Mouse (Mus musculus) heart, embryonic 12.5 days (tissue): Measurements from ENCODE around the gene Etv1. TPM values are rescaled to one million over a fixed set of nuclear protein-coding genes. Genes with fewer than 3 reads are reported as not detected.

Experiments used
- ATAC-seq: fragments of 200-750 bp; cut with Nextera tagmentation; 2 replicates; pipeline ENCODE4 v1.8.0; 2017; ENCODE audit warnings: moderate TSS enrichment, moderate library complexity; ENCODE audit not compliant: insufficient number of reproducible peaks, low FRiP score
- H3K27ac ChIP-seq: fragments of 300-500 bp; sonication (generic); 2 replicates; pipeline ENCODE4 v1.5.1; 2016; ENCODE audit warnings: mild to moderate bottlenecking, moderate library complexity; ENCODE audit not compliant: poor library complexity, severe bottlenecking
- H3K27me3 ChIP-seq: fragments of 300-500 bp; sonication (generic); replicated peaks from 2 replicates; pipeline ENCODE4 v1.6.1; 2016; ENCODE audit warnings: mild to moderate bottlenecking, moderate library complexity
- H3K36me3 ChIP-seq: fragments of 300-500 bp; sonication (generic); 2 replicates; pipeline ENCODE4 v1.6.1; 2016; ENCODE audit warnings: mild to moderate bottlenecking, moderate library complexity
- H3K4me1 ChIP-seq: fragments of 300-500 bp; sonication (generic); replicated peaks from 2 replicates; pipeline ENCODE4 v1.6.1; 2016; ENCODE audit warnings: mild to moderate bottlenecking
- H3K4me2 ChIP-seq: fragments of 300-500 bp; sonication (generic); 2 replicates; pipeline ENCODE4 v1.6.1; 2016; ENCODE audit warnings: mild to moderate bottlenecking, moderate library complexity
- H3K4me3 ChIP-seq: fragments of 300-500 bp; sonication (generic); 2 replicates; pipeline ENCODE4 v1.5.1; 2016; ENCODE audit warnings: mild to moderate bottlenecking
- H3K9ac ChIP-seq: fragments of 300-500 bp; sonication (generic); 2 replicates; pipeline ENCODE4 v1.6.1; 2016; ENCODE audit warnings: mild to moderate bottlenecking, moderate library complexity
- H3K9me3 ChIP-seq: fragments of 300-500 bp; sonication (generic); replicated peaks from 2 replicates; pipeline ENCODE4 v1.6.1; 2016; ENCODE audit warnings: mild to moderate bottlenecking, moderate library complexity
- WGBS: fragments of 180-500 bp; shearing (Covaris S2); methylation state at CpG from one replicate; pipeline ENCODE4 v1.1.7; 2016; 5-methylcytosine and 5-hydroxymethylcytosine counted together
- polyA plus RNA-seq: library from polyadenylated mRNA; unstranded; fragments of >200 nt; fragmentation: Nextera tagmentation; extraction: Ambion mirVana; gene quantifications from 2 replicates; pipeline ENCODE4 v1.2.1, GENCODE M21; 2016

Etv1 gene
- 29.2 and 32.4 TPM in 2 replicates for polyA plus RNA-seq

DNA sequence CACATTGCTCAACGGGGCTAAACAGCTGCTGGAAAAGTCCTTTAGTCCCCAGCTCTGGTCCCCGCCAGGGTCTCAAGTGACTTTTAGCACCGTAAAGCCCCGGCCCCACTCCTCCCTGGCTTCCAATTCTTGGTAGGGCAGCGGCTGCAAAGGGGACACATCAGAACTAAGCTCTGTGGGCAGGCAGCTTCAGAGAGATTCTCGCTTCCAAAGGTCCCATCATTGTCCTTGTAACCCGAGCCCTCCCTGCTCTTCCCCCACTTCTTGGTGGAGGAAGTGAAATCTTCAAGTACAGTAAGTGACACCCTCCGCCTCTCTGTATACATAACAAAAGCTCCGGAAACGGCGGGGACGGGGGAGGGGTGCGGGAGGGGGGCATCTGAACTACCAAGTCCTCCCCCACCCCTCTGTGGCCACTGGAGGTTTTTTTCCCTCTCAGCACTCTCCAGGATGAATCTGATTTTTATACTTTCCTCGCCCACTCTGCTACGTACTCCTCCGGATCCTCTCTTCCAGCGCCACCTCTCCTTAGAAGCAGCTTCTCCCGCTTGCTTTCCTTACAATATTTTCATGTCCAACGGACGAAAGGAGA, at the start of gene Etv1:
TSS of gene Etv1 (plus strand) at position 195 of the 592 bp plus-strand sequence.
- Histone ChIP-seq H3K9ac (peak within 1 kb of the TSS; percentile 74), H3K4me1 (peaks cover 5% of the 10 kb centered on the region; the same call in 1 of the 2 replicates), H3K27me3 (no peaks in the 10 kb centered on the region), H3K4me2 (peak within 1 kb of the TSS; percentile 92), H3K9me3 (no peaks in the 10 kb centered on the region), H3K27ac (peak within 1 kb of the TSS; percentile 94), H3K36me3 (no peaks in the 10 kb centered on the region), H3K4me3 (peak within 1 kb of the TSS; percentile 68)
- under 1% methylated on average over 20 of the region's 20 CpGs for WGBS
- peak; percentile 52 for ATAC-seq

DNA sequence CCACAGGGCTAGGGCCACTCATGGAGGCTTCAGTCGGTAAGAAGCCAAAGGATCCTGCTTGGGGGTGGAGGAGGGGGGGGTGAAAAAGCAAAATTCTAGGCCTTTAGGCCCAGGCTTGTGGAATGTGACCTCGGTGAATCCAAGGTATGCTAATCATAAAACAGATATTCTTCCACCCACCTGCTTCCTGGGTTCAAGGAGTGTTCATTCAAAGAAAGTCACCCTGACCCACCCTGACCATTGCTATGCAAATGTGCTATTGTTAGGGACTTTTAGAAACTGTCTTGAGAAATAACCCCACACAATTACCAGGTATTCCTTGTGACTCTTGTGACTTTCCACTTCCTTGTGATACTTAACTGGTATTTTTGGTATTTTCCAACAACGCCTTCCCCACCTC, 49.5 kb upstream of the Etv1 start:
- H3K4me1 ChIP-seq, result no peaks in the 10 kb centered on the region
- no peaks in the 10 kb centered on the region for H3K27me3 ChIP-seq
- no peaks in the 10 kb centered on the region for H3K9me3 ChIP-seq
- H3K9ac ChIP-seq, result no peak overlapping the region
- H3K36me3 ChIP-seq, result no peaks in the 10 kb centered on the region
- H3K4me3 ChIP-seq, result no peak overlapping the region
- no peak overlapping the region for H3K4me2 ChIP-seq
- 79% methylated on average over 3 of the region's 3 CpGs for WGBS
- ATAC-seq, result no peak
- H3K27ac ChIP-seq, result no peak overlapping the region

DNA sequence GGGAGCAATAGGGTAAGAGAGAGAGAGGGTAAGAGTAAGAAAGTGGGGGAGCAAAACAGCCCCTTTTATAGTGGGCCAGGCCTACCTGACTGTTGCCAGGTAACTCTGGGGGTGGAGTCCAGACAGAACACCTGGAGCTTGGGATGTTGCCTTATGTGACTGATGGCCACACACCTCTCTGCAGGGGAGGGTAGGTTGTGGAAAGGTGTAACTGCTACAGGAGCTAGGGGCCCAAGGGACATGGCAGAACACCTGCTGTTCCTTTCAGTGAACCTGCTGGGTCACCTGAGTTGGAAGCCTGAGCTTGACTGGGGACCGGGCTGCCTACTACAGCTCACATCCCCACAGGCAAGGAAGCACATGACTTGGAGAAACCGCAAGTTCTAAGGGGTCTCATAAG, 48.4 kb upstream of the Etv1 start:
- Histone ChIP-seq H3K9me3 (no peaks in the 10 kb centered on the region), H3K4me1 (no peaks in the 10 kb centered on the region), H3K9ac (no peak overlapping the region), H3K4me2 (no peak overlapping the region), H3K27me3 (no peaks in the 10 kb centered on the region), H3K36me3 (no peaks in the 10 kb centered on the region), H3K4me3 (no peak overlapping the region), H3K27ac (no peak overlapping the region)
- WGBS, result 83% methylated on average over 2 of the region's 2 CpGs
- no peak for ATAC-seq

DNA sequence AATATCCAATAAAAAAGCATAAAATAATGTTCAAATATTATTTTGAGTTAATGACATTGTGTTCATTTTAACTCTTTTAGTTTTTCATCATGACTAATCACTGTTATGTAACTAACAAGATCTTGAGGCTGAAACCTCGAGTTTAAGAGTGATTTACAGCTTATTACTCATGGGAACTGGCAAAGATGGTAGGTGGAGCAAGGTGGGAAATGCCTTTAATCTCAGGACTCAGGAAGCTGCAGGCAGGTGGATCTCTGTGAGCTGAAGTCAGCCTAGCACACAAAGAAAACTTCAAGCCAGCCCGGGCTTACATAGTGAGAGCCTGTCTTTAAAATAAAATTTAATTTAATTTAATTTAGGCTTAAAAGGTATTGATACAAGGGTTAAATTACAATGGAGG, 19.9 kb upstream of the Etv1 start:
- Histone ChIP-seq H3K4me3 (no peak overlapping the region), H3K27me3 (no peaks in the 10 kb centered on the region), H3K4me1 (no peaks in the 10 kb centered on the region), H3K9ac (no peak overlapping the region), H3K36me3 (no peaks in the 10 kb centered on the region), H3K27ac (no peak overlapping the region), H3K4me2 (no peak overlapping the region), H3K9me3 (no peaks in the 10 kb centered on the region)
- ATAC-seq, result no peak
- 40% methylated on average over 2 of the region's 2 CpGs for WGBS

DNA sequence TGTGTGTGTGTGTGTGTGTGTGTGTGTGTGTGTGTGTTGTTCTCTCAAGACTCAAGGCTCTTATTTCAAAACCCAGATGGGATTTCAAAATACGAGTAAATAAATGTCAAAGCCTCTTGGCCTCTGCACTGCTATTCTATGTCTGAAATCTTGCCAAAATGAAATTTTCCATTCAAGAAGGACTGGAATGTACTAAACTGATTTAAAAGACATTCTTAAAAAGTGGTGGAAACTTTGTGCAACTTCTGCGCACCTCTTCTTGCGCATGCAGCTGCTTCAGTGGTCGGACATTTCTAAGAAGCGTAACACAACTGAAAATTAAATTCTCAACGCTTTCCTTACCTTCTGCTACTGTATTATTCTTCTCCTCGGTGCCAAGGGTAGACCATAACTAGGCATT, 1.9 kb upstream of the Etv1 start:
- Histone ChIP-seq H3K9me3 (no peaks in the 10 kb centered on the region), H3K4me3 (no peak overlapping the region), H3K27ac (no peak overlapping the region), H3K4me1 (no peaks in the 10 kb centered on the region), H3K9ac (no peak overlapping the region), H3K4me2 (0 out of 2 replicates have a peak overlapping the region, but pooled peaks have one; percentile 92), H3K27me3 (no peaks in the 10 kb centered on the region), H3K36me3 (no peaks in the 10 kb centered on the region)
- ATAC-seq, result no peak
- 75% methylated on average over 7 of the region's 7 CpGs for WGBS

DNA sequence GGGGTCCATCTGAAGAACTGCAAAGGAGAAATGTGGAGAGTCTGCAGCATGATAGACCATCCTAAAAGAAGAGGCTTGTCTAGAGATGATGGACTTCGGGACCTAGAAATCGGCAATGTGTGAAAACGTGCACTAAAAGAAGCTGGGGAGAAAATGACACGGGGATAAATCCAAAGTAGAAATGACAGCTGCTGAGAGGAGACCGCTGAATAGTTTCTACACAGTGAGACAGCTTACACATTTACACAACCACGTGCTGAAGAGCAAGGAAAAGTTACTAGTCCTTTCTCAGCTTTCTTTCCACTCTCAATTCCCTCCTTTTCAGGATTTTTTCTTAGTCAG, 1.3 kb upstream of the Etv1 start:
- H3K27ac ChIP-seq, result 0 out of 2 replicates have a peak overlapping the region, but pooled peaks have one; percentile 9
- no peaks in the 10 kb centered on the region for H3K27me3 ChIP-seq
- no peaks in the 10 kb centered on the region for H3K9me3 ChIP-seq
- H3K4me2 ChIP-seq, result peak overlapping the region; percentile 92
- ATAC-seq, result no peak
- peak overlapping the region; percentile 38; the same call in 1 of the 2 replicates for H3K9ac ChIP-seq
- peak overlapping the region; percentile 68 for H3K4me3 ChIP-seq
- H3K36me3 ChIP-seq, result no peaks in the 10 kb centered on the region
- 14% methylated on average over 6 of the region's 6 CpGs for WGBS
- H3K4me1 ChIP-seq, result no peaks in the 10 kb centered on the region

DNA sequence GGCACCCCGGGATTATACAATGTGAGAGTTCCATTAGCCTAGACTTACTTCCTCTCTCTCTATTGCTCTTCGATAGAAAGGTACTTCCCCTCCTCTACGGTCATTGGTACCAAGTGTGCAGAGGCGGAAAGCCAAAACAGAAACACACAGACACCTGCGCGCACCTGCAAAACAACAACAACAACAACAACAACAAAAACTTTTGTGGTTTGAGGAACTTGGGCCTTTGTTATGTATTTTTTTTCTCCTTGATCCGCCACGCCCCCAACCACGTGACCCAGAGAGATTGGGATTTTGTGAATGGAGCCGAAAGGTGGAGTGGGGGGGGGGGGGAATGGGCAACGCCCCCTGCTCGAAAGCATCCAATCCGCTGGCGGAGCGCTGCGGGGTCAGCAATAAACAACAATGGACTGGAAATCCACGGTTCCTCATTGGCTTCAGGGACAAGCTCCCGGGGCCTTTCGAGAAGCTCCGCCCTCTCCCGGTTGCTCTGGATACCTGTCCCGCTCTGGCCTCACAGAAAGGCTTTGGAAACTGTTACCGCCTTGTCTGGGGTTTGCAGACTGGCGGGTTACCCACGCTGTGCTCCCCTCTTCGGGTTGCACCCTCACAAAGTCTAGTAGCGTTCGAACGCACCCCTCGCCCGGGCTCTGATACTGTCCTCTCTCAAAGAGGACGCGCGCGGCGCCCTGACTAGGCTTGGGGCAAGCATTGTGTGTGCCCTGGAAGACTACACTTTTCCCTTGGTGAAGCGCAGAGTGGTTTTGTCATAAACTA, 693 bp upstream of the Etv1 start:
- peak overlapping the region; percentile 68 for H3K4me3 ChIP-seq
- WGBS, result under 1% methylated on average over 36 of the region's 37 CpGs
- peak; percentile 92 for ATAC-seq
- no peaks in the 10 kb centered on the region for H3K36me3 ChIP-seq
- H3K27ac ChIP-seq, result peak overlapping the region; percentile 94
- peak overlapping the region; percentile 74 for H3K9ac ChIP-seq
- no peaks in the 10 kb centered on the region for H3K27me3 ChIP-seq
- H3K4me2 ChIP-seq, result peak overlapping the region; percentile 92
- H3K4me1 ChIP-seq, result peaks cover 4% of the 10 kb centered on the region; the same call in 1 of the 2 replicates
- no peaks in the 10 kb centered on the region for H3K9me3 ChIP-seq

DNA sequence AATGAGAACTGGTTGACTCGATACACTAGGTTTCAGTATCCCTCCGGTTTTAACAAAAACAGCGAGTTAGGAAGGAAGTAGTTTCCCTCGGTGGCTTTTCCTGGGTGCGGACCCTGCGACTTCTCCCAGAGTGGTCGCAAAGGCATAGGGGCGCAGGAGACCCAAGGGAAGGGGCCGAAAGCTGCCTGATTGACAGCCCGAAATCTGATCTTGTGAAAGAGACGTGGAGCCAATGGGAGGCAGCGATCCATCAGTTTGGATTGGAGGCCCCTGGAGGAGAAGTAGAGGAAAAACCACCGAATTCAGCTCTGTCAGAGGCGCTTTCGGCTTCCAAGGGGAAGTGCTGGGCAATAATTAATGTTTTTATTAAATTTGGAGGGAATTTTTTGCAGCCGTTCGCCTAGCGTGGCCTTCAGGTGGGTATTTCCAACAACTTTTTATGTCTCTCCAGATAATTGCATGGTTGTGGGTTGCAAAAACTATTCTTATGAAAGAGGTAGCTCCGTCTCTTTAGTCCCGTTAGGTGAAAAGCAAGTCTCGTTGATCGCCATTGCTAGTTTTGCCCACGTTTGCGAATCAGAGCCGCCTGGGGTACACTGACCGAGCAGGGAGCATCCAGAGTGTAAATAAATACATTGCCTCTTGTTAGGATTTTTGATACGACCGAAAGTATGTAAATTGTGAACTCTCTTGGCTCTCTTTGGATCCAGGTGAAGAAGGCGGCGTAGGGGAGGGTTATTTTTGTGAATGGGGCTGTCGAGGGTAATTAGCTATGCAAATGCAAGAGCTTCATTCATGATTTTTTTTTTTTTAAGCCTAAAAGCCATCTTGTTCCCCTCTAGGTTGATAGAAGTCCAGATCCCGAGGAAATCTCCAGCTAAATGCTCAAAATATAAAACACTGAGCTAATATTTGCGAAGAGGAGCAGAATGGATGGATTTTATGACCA, 1.1 kb downstream of the Etv1 start:
- under 1% methylated on average over 33 of the region's 33 CpGs for WGBS
- 0 out of 2 replicates have a peak, but pooled peaks have one; percentile 23 for ATAC-seq

DNA sequence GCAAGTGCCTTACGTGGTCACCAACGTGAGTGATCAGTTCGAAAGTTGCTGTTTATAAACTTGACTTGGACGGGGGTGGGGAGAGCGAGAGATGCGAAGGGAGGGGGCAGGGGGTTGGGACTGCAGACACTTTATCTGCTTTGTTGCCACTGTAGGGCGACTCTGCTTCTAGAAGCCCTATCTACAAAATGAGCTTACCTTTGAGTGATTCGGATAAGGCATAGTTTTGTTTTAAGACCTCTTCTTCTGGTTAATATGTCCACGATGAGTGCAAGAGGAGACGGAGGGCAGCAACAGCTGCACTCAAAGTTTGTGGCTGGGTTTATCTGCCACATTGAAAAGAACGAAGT, 1.8 kb downstream of the Etv1 start:
- 1% methylated on average over 11 of the region's 11 CpGs for WGBS
- Histone ChIP-seq H3K9ac (peak overlapping the region; percentile 74), H3K9me3 (no peaks in the 10 kb centered on the region), H3K4me1 (peaks cover 5% of the 10 kb centered on the region; the same call in 1 of the 2 replicates), H3K27ac (peak overlapping the region; percentile 94), H3K4me3 (peak overlapping the region; percentile 68), H3K27me3 (no peaks in the 10 kb centered on the region), H3K4me2 (peak overlapping the region; percentile 92), H3K36me3 (no peaks in the 10 kb centered on the region)
- ATAC-seq, result no peak

More for the DNA sequence above, 1.1 kb downstream of the Etv1 start:
- no peaks in the 10 kb centered on the region for H3K9me3 ChIP-seq
- no peaks in the 10 kb centered on the region for H3K27me3 ChIP-seq
- no peaks in the 10 kb centered on the region for H3K36me3 ChIP-seq
- H3K4me2 ChIP-seq, result peak overlapping the region; percentile 92
- peaks cover 5% of the 10 kb centered on the region; the same call in 1 of the 2 replicates for H3K4me1 ChIP-seq
- H3K4me3 ChIP-seq, result peak overlapping the region; percentile 68
- H3K27ac ChIP-seq, result peak overlapping the region; percentile 94
- H3K9ac ChIP-seq, result peak overlapping the region; percentile 74

DNA sequence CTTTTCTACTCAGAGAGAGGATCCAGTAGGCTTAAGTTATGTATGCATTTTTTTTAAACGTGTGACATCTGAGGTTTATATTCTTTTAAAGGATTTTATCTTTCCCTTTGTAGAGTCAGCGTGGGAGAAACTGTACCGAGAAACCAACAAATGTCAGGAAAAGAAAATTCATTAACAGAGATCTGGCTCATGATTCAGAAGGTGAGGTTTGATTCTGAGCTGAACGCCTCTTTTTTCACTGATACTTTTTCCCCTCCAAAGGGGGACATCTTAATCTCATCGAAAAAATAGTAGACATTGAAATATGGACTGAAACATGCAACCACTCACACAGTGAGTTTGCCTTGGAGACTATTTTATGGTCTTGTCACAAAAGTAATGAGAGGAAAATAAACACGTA, 2.5 kb downstream of the Etv1 start:
- no peaks in the 10 kb centered on the region for H3K27me3 ChIP-seq
- peak overlapping the region; percentile 92 for H3K4me2 ChIP-seq
- H3K4me3 ChIP-seq, result peak overlapping the region; percentile 68
- peaks cover 5% of the 10 kb centered on the region; the same call in 1 of the 2 replicates for H3K4me1 ChIP-seq
- no peaks in the 10 kb centered on the region for H3K36me3 ChIP-seq
- no peak for ATAC-seq
- WGBS, result 32% methylated on average over 6 of the region's 6 CpGs
- no peaks in the 10 kb centered on the region for H3K9me3 ChIP-seq
- H3K9ac ChIP-seq, result no peak overlapping the region; the same call in 1 of the 2 replicates
- H3K27ac ChIP-seq, result no peak overlapping the region
